Mouse (Mus musculus) MN1 (cell line): ENCODE data around the gene Rrp15.

Experiments used
- DNase-seq: peaks from one replicate; pipeline ENCODE4 v3.0.0-alpha.2; 2016; ENCODE audit warnings: low spot score

The Rrp15 gene

GRCm38 (mm10) chr1:186673166-186673565, 76.0 kb downstream of the Rrp15 start:
- no peak for DNase-seq
